Mouse (Mus musculus) layer of hippocampus, postnatal 14 days (tissue): Measurements from ENCODE around the gene Aldh1a3. TPM values are rescaled to one million over a fixed set of nuclear protein-coding genes. Genes with fewer than 3 reads are reported as not detected.

Experiments used
- DNase-seq, 2 experiments: peaks; one replicate each; pipeline ENCODE4 v3.0.0; 2021 to 2022; ENCODE audit warnings: low spot score in 2 of 2, mixed read lengths in 1 of 2
- total RNA-seq, 2 experiments: library from RNA; stranded (reverse); gene quantifications; 2 replicates each; pipeline ENCODE4 v1.2.3; 2021

Aldh1a3 gene
- total RNA-seq, 2 experiments from 2014 or later, result 1.6 TPM

GRCm38 (mm10) chr7:66418981-66419380 lies 8.3 kb downstream of the Aldh1a3 start:
- DNase-seq, result no peak

GRCm38 (mm10) chr7:66416829-66417228 lies 10.5 kb downstream of the Aldh1a3 start:
- no peak for DNase-seq

- peak in 1 of 2 experiments; percentile 40 for DNase-seq
Observed at GRCm38 (mm10) chr7:66413093-66413492, 14.2 kb downstream of the Aldh1a3 start.

- DNase-seq, result peak; percentile 25 to 43
Observed at GRCm38 (mm10) chr7:66409433-66409832, 17.9 kb downstream of the Aldh1a3 start.

GRCm38 (mm10) chr7:66406971-66407370 lies 20.3 kb downstream of the Aldh1a3 start:
- DNase-seq, result no peak

GRCm38 (mm10) chr7:66405951-66406721 lies 21.2 kb downstream of the Aldh1a3 start:
- DNase-seq, result no peak

GRCm38 (mm10) chr7:66405541-66405940 lies 21.8 kb downstream of the Aldh1a3 start:
- no peak for DNase-seq

GRCm38 (mm10) chr7:66404802-66405201 lies 22.5 kb downstream of the Aldh1a3 start:
- no peak for DNase-seq

GRCm38 (mm10) chr7:66404141-66404540 lies 23.2 kb downstream of the Aldh1a3 start:
- DNase-seq, result no peak

- DNase-seq, result no peak
Observed at GRCm38 (mm10) chr7:66402876-66403275, 24.4 kb downstream of the Aldh1a3 start.

GRCm38 (mm10) chr7:66401605-66402004 lies 25.7 kb downstream of the Aldh1a3 start:
- no peak for DNase-seq

- DNase-seq, result no peak
Observed at GRCm38 (mm10) chr7:66397288-66397687, 30.0 kb downstream of the Aldh1a3 start.

GRCm38 (mm10) chr7:66388621-66389532 lies 38.4 kb downstream of the Aldh1a3 start:
- peak; percentile 39 to 85 for DNase-seq

- DNase-seq, result peak in 1 of 2 experiments; percentile 13
Observed at GRCm38 (mm10) chr7:66387813-66388521, 39.4 kb downstream of the Aldh1a3 start, which contains the start of gene Lrrk1. Gene Lrrk1, minus strand, starts transcription at chr7:66388350.

- no peak for DNase-seq
Observed at GRCm38 (mm10) chr7:66387419-66387812, 39.9 kb downstream of the Aldh1a3 start.

- no peak for DNase-seq
Observed at GRCm38 (mm10) chr7:66386411-66386810, 40.9 kb downstream of the Aldh1a3 start.

GRCm38 (mm10) chr7:66385826-66386225 lies 41.5 kb downstream of the Aldh1a3 start:
- no peak for DNase-seq

- DNase-seq, result no peak
Observed at GRCm38 (mm10) chr7:66384891-66385290, 42.4 kb downstream of the Aldh1a3 start.

GRCm38 (mm10) chr7:66384213-66384612 lies 43.1 kb downstream of the Aldh1a3 start:
- DNase-seq, result no peak

GRCm38 (mm10) chr7:66376560-66376959 lies 50.8 kb downstream of the Aldh1a3 start:
- DNase-seq, result no peak

GRCm38 (mm10) chr7:66375736-66376135 lies 51.6 kb downstream of the Aldh1a3 start:
- DNase-seq, result no peak
